Mouse (Mus musculus): Measurements from ENCODE around the gene Eef2k.

DNA sequence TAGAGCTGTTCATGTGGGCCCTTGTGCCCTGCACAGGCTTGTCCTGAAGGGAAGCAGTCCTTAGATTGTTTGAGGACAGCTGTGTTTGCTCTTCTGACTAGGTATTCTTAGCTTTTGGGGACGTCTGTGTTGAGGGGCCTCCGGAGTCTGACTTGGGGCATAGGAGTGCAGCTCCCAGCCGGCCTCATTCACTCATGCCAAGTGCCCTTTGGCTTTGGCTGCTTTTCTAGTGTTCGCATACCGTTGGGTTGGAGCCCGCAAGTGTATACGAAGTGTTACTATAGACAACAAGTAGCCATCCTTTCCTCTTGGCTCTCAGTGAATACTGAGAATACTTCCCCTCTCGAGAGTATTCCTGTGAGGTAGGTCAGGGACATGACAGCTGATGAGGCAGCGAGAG, 95.6 kb downstream of the Eef2k start:
- TF ChIP-seq ZNF384 (IDR thresholded peaks at IDR 0.05; ENCODE audit: low read depth, low read length) (no peak), ZC3H11A (IDR thresholded peaks at IDR 0.05; ENCODE audit: borderline replicate concordance, low read depth, low read length) (no peak), MAFK (IDR thresholded peaks at IDR 0.05; ENCODE audit: insufficient read depth, low read depth, low read length) (no peak)
